Mouse (Mus musculus) brown adipose tissue, adult 24 weeks (tissue): ENCODE results near the gene Gm5129. TPM values are rescaled to one million over a fixed set of nuclear protein-coding genes. Genes with fewer than 3 reads are reported as not detected.
"Not testable (repeated sequence)": the region's sequence is repeated elsewhere in the genome, so short reads cannot be mapped to it uniquely, and the experiment has no call there.

Experiments
- H3K27ac ChIP-seq: fragments of 200-500 bp; replicated peaks from 2 replicates; pipeline ENCODE4 v1.5.1; 2012; ENCODE audit warnings: low read depth, mild to moderate bottlenecking, low read length
- H3K4me1 ChIP-seq: fragments of 200-500 bp; 2 replicates; pipeline ENCODE4 v1.6.1; 2012; ENCODE audit warnings: low read length, mixed read lengths; ENCODE audit not compliant: control insufficient read depth, insufficient read depth, insufficient read length
- H3K4me3 ChIP-seq: fragments of 200-500 bp; 2 replicates; pipeline ENCODE4 v1.5.1; 2012; ENCODE audit warnings: low read depth, mild to moderate bottlenecking, low read length, moderate library complexity; ENCODE audit not compliant: insufficient read depth
- polyA plus RNA-seq: library from polyadenylated mRNA; stranded (reverse); fragments of >200 nt; gene quantifications from 2 replicates; pipeline ENCODE4 v1.2.4, GENCODE M21; 2012; ENCODE audit not compliant: missing spikeins, insufficient read depth, insufficient read length

The Gm5129 gene
- polyA plus RNA-seq, 1 experiment = not detected

DNA sequence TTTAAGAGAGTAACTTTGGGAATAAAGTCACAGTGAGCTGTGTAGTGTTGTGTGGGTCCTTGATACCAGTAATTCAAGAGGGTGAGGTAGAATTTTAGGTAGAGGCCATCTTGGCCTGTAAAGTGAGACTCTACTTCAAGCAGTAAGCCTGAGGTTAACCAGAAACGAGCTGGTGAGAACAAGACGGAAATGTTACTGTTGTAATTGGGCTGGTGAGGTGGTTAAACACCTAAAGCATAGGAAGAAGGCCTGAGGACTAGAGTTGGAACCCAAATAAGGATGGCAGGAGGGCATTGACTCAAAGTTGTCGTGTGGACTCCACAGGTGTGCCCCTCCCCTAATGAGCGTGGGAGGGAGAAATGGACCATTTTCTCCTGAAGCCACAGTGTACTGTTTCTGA lies 2.3 kb upstream of the Gm5129 start:
- Histone ChIP-seq H3K4me3 (no peak overlapping the region), H3K4me1 (peaks cover 24% of the 10 kb centered on the region), H3K27ac (no peak overlapping the region)

DNA sequence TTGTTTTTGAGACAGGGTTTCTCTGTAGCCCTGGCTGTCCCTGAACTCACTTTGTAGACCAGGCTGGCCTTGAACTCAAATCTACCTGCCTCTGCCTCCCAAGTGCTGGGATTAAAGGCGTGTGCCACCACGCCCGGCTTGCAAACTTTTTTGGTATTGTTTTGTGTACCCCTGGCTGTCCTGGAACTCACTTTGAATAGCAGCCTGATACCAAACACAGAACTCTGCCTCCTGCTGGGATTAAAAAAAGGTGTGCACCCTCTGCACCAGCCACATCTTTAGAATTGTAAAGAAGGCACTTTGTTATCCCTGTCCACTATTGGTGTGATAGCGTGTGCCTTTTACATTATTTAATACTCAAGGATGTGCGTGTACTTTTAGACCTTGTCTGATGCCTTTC lies 1.7 kb upstream of the Gm5129 start:
- peak overlapping the region; percentile 70 for H3K4me3 ChIP-seq
- H3K27ac ChIP-seq = no peak overlapping the region

DNA sequence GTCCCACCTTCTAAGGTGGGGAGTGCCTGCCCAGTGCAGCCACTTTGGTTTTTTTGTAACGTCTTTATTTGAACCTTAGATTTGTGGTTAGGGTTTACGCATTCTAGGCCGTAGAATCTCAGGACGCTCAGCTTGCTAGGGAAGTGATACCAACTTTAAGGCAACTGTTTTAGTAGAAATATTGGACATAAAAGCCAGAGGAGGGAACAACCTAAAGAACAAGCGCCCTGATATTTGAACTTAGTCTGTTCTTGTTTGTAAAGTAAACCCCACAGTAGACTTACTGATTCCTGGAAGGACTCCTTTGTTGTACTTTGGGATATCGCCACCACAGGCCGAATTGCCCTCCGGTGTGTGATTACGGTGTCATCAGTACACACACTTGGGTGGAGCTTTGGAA lies 1.2 kb upstream of the Gm5129 start:
- Histone ChIP-seq H3K4me1 (peaks cover 23% of the 10 kb centered on the region; the same call in 1 of the 2 replicates), H3K27ac (no peak overlapping the region), H3K4me3 (peak overlapping the region; percentile 70)

More for the DNA sequence above, 1.7 kb upstream of the Gm5129 start:
- H3K4me1 ChIP-seq = peaks cover 24% of the 10 kb centered on the region

DNA sequence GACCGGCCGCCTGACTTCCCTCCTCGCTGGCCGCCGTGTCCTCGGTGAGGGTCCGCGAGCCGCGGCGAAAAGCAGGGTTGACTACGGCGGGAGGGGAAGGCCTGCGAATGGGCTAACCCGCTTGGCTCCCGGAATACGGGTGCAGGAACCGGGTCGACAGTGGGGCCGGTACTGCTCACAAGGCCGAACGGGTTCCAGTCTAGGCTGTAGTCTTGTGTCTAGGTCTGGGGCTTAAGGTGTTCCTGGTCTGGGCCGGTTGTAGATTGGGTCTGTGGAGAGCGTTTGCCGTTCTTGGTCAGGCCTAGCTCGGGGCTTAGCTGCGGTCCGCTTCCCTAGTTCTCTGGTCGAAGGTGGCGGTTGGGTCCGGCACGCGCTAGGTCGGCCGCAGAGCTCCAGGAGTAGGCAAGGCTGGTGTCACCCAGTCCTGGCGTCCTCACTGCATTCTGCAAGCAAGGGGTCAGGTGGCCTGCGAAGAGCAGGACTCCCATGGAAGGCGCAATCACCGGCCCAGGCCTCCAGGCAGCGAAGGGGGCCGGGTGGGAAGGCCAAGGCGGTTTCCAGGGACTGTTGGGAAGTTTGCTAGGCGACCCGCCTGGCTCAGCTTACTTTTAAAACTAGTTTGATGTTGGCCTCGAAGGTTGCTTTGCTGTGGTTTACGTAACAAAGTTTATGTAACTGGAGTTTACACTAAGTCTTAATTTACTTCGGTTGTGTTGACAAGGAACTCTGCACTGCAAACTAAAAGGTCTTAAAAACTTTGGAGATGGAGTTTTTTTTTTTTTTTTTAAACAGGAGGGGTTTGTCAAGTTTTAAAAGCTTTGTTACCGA lies 551 bp upstream of the Gm5129 start:
- Histone ChIP-seq H3K4me1 (peaks cover 21% of the 10 kb centered on the region; the same call in 1 of the 2 replicates), H3K27ac (peak overlapping the region; percentile 92), H3K4me3 (peak overlapping the region; percentile 70)

DNA sequence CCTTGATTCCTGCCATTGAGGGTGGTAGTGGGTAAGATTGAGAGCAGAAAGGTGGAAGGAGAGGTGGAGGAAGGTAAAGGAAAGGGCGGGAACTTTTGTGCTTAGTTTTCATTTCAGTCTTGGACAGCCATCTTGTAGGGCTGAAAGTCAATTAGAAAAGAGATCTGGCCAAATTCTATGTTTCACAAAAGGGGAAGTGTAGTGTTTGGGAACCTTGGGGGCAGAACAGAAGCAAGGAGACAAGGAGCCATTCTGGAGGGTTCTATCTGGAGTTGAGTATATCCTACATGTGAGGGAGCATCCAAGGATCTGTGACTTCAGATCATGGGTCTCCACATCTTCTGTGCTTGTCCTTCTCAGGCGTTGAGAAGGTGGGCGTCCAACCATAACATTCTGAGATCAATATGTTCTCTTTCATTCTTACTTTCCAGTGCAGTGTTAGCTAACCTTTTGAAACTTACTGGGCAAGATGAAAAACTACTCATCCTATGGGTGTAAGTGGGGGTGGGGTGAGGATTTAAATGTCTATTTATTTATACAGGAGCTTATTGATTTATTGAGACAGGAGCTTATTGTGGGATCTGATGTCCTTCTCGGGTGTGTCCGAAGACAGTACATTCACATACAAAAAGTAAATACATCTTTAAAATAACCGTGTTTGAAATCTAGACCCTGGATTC lies 765 bp downstream of the Gm5129 start:
- Histone ChIP-seq H3K4me3 (peak overlapping the region; percentile 70), H3K4me1 (peaks cover 13% of the 10 kb centered on the region; the same call in 1 of the 2 replicates), H3K27ac (peak overlapping the region; percentile 94)

DNA sequence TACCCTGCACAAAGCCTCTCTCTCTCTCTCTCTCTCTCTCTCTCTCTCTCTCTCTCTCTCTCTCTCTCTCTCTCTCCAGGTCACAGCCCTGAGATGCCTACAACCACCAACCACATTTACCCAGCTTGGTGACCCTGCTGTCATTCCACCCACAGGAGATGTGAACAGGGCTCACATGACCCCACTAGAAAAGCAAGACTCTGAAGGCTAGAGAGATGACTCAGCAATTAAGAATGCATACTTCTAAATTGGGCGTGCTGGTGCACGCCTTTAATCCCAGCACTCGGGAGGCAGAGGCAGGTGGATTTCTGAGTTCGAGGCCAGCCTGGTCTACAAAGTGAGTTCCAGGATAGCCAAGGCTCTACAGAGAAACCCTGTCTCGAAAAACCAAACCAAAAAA lies 9.7 kb downstream of the Gm5129 start:
- not testable (repeated sequence) for H3K4me3 ChIP-seq, H3K4me1 ChIP-seq, H3K27ac ChIP-seq

DNA sequence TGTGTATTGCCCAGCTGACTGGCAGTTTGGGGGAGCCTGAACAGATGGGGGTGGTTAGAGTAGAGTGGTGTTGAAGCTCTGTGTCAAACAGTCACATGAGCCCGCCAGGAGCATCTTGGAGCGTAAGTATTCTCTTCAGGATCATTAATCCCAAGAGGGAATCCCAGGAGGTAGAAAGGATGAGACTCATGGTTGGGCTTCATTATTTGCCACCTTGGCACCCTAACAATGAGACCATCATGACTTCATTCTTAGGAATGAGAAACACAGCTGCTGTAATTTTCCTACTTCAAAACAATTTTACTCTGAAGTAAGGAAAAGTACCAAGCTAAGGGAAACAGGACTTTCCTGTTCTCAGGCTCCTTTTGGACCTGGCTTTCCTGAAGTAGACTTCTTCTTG lies 10.4 kb downstream of the Gm5129 start:
- Histone ChIP-seq H3K4me3 (no peak overlapping the region), H3K4me1 (no peaks in the 10 kb centered on the region), H3K27ac (no peak overlapping the region)

DNA sequence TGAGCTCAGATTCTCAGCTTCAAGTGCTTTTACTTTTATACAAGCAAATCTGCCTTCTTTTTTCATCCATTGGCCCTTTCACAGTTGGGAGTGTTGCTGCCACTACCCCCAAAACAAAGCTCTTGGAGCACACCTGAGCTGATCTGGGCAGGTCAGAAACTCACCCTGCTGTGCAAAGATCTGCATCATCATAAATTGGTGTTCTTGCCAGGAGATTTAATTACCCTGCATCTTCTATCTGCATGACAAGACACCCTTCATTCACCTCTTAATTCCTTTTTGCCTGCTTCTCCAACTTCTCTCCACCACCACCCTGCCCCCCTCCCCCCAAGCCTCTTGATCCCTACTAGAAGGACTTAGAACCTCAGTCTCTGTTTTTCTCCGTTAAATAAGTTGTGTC lies 14.6 kb downstream of the Gm5129 start:
- Histone ChIP-seq H3K4me3 (no peak overlapping the region), H3K4me1 (no peaks in the 10 kb centered on the region), H3K27ac (no peak overlapping the region)

DNA sequence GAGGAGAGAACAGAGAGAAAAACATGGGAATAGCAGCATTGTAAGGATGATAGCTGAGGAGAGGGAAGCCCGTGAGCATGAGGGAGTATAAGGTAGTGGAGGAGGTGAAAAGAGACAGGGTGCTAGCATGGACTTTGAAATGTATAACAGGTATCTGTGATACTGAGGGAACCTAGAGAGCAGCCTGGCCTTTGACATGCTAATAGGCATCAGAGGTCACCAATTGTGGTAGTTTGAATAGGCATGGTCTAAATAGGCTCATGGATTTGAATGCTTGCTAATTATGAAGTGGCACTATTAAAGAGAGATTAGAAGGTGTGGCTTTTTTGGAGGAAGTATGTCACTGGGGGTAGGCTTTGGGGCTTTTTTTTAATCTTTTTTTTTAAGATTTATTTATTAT lies 22.8 kb downstream of the Gm5129 start:
- no peak overlapping the region for H3K27ac ChIP-seq
- H3K4me3 ChIP-seq = no peak overlapping the region
- H3K4me1 ChIP-seq = no peaks in the 10 kb centered on the region

DNA sequence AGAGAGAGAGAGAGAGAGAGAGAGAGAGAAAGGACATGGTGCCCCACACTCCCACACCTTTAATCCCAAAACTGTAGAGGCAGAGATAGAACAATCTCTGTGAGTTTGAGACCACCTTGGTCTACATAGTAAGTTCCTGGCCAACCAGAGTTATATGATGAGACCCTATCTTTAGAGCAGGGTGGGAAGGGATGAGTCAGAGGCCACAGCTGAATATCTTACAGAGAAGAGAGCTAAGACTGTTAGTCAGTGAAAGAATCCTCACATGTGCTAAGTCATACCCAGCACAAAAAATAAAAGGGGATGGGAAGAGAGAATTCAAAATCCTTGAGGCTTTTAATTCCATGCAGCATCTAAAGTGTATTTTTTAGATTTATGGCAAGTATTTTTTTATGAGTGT lies 24.1 kb downstream of the Gm5129 start:
- no peaks in the 10 kb centered on the region for H3K4me1 ChIP-seq
- H3K27ac ChIP-seq = no peak overlapping the region
- no peak overlapping the region for H3K4me3 ChIP-seq

DNA sequence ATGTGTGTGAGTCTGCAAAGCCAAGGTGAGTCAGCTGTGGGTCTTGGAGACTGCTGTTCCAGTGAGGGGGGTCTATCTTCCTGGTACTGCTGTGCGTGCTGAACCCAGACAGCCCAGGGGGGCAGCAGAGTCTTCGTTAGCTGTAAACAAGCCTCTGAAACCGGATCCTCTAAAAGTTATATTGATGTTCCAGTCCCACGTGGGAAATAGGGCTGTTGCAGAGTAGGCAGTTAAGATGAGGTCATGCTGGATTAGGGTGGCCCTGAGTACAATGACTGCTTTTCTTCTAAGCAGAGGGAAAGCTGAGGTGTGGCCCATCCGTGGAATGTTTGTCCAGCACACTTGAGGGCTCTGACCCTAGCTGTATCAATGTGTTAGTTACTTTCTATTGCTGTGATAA lies 27.5 kb downstream of the Gm5129 start:
- H3K4me3 ChIP-seq = no peak overlapping the region
- H3K4me1 ChIP-seq = no peaks in the 10 kb centered on the region
- H3K27ac ChIP-seq = no peak overlapping the region

DNA sequence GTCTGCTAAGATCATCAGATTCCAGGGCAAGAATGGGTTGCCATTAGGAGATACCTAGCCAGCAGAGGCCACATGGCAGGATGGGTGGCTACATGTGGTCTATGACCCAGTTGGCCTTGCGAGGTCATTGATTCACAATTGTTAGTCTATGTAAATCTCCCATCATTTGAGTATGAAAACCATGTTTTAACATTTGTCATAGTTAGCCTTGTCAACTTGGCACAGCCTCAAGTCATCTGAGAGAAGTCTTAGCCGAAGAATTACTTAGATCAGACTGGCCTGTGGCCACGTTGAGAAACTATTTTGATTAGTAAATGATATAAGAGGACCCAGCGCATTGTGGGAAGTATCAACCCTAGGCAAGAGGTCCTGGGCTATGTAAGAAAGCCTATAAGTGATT lies 28.5 kb downstream of the Gm5129 start:
- no peak overlapping the region for H3K4me3 ChIP-seq
- no peak overlapping the region for H3K27ac ChIP-seq
- no peaks in the 10 kb centered on the region for H3K4me1 ChIP-seq

DNA sequence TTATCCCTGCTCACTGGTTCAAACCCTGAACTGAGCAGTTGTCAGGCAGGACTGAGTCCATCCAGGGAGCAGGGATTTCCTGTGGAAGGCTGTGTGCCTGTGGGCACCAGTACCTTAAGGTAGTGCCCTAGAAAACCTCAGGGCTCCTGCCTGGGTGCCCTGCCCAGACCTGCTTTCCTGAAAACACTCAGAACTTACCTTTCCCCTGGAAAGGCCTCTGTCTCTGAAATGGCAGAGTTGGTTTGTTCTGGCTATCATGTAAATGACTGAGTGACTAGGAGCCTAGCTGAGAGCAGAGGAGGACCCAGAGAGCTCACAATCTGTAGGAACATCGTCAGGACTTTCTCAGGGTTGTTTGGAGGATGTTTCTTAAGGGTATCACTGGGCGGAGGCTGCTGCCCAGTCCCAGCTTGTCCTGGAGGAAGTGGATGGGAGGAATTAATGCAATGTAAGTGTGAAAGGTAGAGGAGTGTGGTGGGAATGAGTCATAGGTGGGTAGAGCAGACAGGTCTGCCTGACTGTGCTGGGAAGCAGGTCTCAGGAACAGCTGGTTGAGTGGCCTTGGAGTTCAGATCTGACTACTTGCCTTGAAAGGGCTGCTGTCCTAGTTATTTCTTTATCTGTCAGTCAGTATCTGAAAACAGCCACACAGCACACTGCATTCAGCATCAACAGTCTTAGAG lies 36.1 kb downstream of the Gm5129 start:
- Histone ChIP-seq H3K4me3 (no peak overlapping the region), H3K4me1 (no peaks in the 10 kb centered on the region), H3K27ac (no peak overlapping the region)

DNA sequence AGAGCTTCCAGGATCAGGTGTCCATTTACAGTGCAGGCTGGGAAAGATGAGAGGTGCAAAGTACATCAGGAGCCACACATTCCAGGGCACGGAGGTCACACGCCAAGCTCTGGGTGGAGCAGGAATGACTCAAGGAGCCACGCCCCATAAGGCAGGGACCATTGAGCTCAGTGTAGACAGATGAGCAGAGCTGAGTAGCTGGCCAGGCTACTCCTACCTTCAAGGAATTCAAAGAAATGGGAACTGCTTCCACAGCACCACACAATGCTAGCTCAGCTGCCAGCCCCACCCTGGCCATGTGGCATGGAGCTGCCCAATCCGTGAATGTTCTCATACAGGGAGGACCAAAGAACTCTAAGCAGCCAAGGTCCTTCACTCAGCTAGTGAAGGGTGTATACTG lies 37.2 kb downstream of the Gm5129 start:
- Histone ChIP-seq H3K4me1 (no peaks in the 10 kb centered on the region), H3K4me3 (no peak overlapping the region), H3K27ac (no peak overlapping the region)

DNA sequence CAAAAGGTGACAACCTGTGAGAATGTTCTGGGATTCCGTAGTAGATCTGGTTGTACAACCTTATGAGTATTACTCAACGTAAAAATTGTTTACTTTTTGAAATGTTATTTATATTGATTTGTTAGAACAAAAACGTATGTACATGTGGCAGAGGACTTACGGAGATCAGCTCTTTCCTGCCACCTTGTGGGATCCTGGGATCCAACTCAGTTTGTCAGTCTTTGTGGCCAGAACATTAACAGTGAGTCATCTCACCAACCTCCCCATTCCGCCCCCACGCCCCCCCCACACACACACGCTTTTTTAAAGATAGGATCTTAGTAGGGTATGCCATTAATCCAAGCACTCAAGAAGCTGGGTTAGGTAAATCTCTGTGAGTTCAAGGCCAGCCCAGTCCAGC lies 47.4 kb downstream of the Gm5129 start:
- H3K4me1 ChIP-seq = no peaks in the 10 kb centered on the region
- no peak overlapping the region for H3K27ac ChIP-seq
- H3K4me3 ChIP-seq = no peak overlapping the region
